Mouse (Mus musculus): ENCODE measurements around the gene Map10. TPM values are rescaled to one million over a fixed set of nuclear protein-coding genes. Genes with fewer than 3 reads are reported as not detected.

Map10 gene
- total RNA-seq, 2 experiments from 2014 or later, result 4.4 to 4.6 TPM

- DNase-seq (ENCODE audit: low spot score in 2 of 2), result no peak
These were observed 39.6 kb downstream of the Map10 start for GRCm38 (mm10) chr8:125709171-125709570.

GRCm38 (mm10) chr8:125711514-125711913 is 41.9 kb downstream of the Map10 start:
- DNase-seq (ENCODE audit: low spot score in 2 of 2), result no peak

GRCm38 (mm10) chr8:125716211-125716610 is 46.6 kb downstream of the Map10 start:
- DNase-seq (ENCODE audit: low spot score in 2 of 2), result no peak

- DNase-seq (ENCODE audit: low spot score in 2 of 2), result no peak
These were observed 47.0 kb downstream of the Map10 start for GRCm38 (mm10) chr8:125716613-125717012.

GRCm38 (mm10) chr8:125718914-125719313 is 49.3 kb downstream of the Map10 start:
- DNase-seq (ENCODE audit: low spot score in 2 of 2), result no peak

- no peak for DNase-seq (ENCODE audit: low spot score in 2 of 2)
These were observed 53.1 kb downstream of the Map10 start for GRCm38 (mm10) chr8:125722675-125723074.

Other genes starting within 250 kb of the Map10 start
- 10 to 100 TPM; 29.9 to 31.2 TPM for gene Sipa1l2, start 100.0 kb upstream of the Map10 start, total RNA-seq (2021)
- gene Ntpcr, start 60.1 kb downstream of the Map10 start, total RNA-seq (2021), result 10 to 100 TPM; 19.3 to 21.7 TPM
- 10 to 100 TPM; 40.1 to 43.0 TPM for gene Pcnx2, start 228.5 kb downstream of the Map10 start, total RNA-seq (2021)
- 1 to 10 TPM; 2.0 to 2.8 TPM for gene Map3k21, start 240.6 kb downstream of the Map10 start, total RNA-seq (2021)

Data from layer of hippocampus, postnatal 10 days (tissue).